Mouse (Mus musculus): ENCODE data around the gene Pter. TPM values are rescaled to one million over a fixed set of nuclear protein-coding genes. Genes with fewer than 3 reads are reported as not detected.

Gene Pter
- total RNA-seq, 2 experiments from 2014 or later: 0.77 to 1.2 TPM

DNA sequence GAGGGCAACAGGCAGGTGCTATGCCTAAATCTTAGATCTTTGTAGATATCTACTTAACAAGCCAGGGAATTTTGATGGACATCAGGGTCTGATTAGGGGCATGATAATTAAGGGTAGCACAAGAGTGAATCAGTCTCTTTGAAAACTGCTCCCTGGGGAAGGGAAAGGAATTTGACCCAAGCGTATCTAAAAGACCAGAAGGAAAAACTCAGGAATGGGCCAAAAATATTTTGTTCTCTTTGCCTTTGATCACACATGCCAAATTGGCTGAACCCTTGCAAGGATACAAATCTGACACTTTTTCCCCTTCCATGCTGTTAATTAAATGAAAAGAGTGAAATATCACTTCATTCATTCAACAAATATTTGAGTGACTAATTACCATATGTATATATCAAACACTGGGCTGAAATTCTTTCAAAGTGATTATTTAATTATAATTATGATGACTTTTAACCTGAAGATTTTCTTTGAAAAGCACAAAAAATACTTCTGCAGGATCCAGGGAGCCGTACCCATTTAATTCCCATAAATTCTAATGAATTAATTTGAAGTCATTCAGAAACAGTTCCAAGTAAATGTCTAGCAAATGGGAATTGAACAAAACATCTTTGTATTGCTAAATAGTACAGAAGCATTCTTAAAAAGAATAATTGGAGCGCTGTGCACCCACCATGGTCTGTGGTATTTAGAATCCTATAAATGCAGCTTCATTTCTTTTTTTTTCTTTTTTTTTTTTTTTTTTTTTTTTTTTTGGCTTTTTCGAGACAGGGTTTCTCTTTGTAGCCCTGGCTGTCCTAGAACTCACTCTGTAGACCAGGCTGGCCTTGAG, 61.3 kb downstream of the Pter start:
- intact Hi-C loops (cut with DNase I): no loop called here
- DNase-seq (ENCODE audit: low spot score in 2 of 2): no peak

DNA sequence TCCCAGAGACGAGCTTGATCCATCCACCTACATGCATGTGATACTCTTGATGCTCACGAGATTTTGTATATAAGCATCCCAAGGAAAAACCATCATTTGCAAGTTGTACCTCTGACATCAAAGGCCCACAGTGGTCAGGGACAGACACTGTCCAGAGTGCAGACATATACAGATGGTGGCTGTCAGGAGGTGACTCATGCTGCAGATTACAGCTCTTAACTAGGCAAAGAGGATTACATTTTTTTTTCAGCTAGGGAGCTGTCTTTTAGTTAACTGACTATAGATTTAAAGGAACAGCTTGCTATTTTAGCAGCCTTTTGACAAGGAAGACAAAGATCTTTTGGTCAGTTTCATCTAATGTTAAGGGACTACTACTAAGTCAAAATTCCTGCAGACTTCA, 76.2 kb downstream of the Pter start:
- DNase-seq (ENCODE audit: low spot score in 2 of 2): no peak
- intact Hi-C loops (cut with DNase I): no loop called here

DNA sequence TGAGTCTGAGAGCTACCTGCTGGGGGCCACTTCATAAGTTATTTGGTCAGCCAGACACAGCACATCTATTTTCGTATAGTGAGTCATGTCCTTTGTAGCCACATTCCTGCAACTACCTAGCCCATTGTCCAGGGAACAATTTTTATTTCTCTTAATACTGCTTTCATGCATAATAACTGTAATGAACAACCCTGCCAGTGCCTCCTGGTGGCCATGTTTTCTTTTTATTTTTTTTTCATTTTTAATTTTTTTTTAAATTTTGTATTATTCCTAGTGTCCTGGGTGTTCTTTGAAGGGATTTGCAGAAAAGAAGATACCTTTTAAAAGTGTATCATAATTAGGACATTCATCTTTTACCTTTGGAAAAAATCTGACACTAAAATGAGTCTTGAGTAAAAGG, 84.6 kb downstream of the Pter start:
- no peak for DNase-seq (ENCODE audit: low spot score in 2 of 2)
- intact Hi-C loops (cut with DNase I): no loop called here

DNA sequence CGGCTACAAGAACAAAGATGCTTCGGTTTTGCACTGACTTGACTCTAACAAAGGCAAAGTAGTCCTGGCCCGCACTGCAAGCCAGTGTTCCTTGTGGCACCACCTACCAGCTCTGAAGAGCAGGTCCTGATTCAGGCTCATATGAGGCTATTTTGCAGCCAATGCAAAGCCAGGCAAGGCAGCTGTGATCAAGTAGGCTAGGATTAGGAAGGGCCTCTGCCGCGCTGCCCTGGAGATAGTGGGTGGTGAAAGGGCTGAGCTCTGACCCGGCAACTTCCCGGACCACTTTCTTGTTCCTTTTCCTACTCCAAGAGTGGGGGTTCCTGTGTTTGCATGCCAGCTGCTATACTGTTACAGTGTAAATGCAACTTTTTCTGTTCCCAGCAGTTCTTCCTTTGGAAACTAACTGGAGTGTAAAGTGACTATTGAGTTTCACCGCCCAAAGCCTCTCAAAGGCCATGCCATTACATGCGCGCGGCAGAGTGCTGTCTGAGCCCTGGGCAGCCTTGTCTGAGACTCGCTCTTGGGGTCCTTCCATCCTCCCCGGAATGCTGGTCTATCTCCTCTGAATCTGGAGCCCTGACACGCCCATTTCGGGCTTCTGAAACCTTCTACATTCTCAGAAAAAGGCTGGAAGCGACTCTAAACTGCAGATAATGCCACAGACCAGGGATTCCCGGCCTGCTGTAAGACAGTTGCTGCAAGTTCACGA, 85.6 kb downstream of the Pter start:
- DNase-seq (ENCODE audit: low spot score in 2 of 2): peak; percentile 17 to 29
- intact Hi-C loops (cut with DNase I): no loop called here

DNA sequence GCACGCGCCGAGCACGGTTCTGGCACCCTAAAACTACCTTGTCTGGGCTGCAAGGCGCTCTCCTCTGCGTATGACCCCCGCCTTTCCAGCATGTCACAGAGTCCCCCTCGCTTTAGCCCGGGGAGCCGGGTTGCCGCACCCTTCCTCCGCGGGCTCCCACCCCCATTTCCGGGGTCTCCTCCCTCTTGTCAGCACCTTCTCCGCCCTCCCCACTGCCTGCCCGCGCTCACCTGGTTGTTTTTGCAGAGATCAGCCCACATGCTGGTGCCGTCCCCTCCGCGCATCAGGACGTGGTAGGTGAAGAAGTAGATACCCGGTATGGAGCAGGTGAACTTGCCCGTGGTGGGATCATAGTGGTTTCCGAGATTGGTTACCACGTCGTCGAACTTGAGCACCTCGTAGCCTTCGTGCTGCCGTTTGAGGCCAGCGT, 86.2 kb downstream of the Pter start:
- DNase-seq (ENCODE audit: low spot score in 2 of 2): peak; percentile 17 to 43
- intact Hi-C loops (cut with DNase I): loop anchor here (2.0 to 5.0 kb wide), 4 partner anchors 179 to 301 kb away; no protein-coding TSS in a partner anchor

DNA sequence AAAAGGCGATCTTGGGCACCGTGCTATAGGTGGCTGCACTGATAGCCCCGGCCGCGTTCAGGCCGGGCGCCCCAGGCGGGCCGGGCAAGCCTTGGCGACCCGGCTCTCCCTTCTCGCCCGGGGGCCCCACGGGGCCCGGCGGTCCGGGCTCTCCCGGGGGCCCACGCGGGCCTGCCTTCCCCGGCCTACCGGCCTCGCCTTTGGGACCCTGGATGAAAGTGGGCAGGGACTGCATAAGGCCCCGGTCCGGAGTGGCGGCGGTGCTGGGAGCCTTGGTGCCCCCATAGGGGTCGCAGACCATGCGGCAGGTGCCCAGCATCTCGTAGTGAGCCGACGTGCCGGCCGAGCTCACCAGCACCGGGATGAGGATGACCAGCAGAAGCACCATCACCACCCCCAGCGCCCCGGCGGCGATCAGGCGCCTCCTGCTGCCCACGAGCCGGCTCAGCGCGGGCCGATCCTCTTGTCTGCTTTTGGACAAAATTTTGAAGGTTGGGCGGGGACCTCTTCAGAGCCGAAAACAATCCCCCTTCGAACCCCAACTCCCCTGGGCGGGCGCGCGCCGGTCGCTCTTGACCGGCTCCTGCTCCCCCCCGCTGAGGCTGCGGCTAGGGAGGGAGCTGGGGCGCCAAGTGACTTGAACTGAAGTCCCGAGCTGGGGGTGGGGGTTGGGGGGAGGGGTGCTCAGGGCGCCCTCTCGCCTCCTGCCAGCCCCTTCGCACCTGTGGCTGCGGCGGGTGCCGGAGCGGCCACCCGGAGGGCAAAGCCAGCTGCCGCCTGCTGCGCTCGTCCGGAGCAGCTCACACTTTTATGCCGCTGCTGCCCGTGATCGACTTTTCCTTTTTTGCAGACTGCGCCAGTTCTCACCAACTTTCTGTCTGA, 86.9 kb downstream of the Pter start:
- intact Hi-C loops (cut with DNase I): loop anchor here (1.0 to 5.0 kb wide), 5 partner anchors 50 to 302 kb away; no protein-coding TSS in a partner anchor
- DNase-seq (ENCODE audit: low spot score in 2 of 2): peak; percentile 45 to 63

DNA sequence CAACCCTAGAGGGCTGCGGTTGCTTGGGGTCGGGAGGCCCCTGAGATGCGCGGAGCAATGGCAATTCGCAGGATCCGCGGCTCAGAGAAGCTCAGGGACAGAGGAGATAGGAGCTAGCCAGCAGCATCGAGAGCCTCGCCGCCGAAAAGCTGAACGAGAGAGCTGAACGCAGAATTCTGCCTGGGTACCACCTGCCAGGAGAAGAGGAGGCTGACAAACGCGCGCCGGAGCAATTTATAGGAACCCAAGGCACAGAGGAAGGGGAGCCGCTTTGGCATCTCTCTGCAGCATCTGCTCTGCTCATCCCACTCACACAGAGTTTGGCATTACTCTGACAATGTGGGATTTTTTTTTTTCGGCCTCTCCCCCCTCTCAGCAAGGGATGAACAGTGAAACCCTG, 87.6 kb downstream of the Pter start, which contains the start of gene C1ql3:
TSS of gene C1ql3 (minus strand) at position 335 of the 400 bp plus-strand sequence.
- peak; percentile 83 to 88 for DNase-seq (ENCODE audit: low spot score in 2 of 2)
- intact Hi-C loops (cut with DNase I): loop anchor here (1.0 to 5.0 kb wide), 5 partner anchors 49 to 303 kb away; no protein-coding TSS in a partner anchor

DNA sequence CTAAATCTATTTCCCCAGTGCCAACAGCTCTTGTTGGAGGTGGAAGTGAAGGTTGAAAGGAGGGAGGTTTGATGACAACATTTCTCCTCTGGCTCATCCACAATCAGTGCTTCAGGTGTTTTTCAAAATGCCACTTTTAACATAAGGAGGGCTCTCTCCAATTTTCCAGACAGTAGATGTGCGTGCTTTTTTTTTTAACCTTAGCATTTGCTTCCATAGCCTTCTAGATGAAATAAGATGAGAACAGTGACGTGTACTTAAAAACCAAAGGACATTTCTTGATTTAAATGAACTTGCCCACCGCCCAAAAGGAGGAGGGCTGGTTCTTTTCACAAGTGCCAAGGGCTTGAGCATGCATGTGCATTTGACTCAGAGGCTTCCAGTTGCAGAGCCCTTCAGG, 88.1 kb downstream of the Pter start:
- intact Hi-C loops (cut with DNase I): loop anchor here (1.0 to 5.0 kb wide), 5 partner anchors 48 to 303 kb away; no protein-coding TSS in a partner anchor
- DNase-seq (ENCODE audit: low spot score in 2 of 2): no peak

DNA sequence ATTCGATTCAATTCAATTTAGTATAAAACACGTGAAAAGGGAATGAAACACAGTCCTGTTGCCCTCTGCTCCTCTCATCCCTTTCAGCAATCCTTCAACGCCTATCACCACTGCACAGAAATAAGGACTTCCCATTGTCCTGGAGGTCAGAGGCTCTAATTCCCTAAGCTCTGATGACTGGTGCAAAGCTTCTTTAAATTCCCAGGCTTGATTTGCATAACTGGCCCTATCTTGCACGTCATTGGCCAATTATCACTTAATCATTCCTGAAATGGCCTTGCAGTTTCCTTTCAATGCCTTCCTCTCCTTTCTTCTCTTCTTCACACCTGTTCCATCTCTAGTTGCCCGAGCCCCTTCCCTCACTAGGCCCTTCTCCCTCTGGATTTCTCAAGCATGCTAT, 94.5 kb downstream of the Pter start:
- no peak for DNase-seq (ENCODE audit: low spot score in 2 of 2)
- intact Hi-C loops (cut with DNase I): no loop called here

DNA sequence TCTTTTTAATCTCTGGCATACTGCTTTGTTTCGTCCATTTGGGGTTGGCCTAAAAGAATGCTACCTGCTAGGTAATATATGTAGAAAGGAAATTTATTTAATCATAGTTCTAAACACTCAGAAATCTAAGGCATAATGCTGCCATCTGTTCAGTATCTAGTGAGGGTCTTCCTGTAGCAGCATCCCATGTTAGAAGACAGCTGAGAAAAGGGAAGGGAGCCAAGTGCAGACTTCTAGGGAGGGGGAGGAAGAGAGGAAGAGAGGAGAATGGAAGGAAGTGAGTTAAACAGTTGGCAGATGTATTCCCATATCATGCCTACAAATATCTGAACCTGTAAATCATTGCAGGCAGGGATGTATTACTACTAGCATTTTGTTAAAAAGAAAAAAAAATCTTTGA, 95.0 kb downstream of the Pter start:
- no peak for DNase-seq (ENCODE audit: low spot score in 2 of 2)
- intact Hi-C loops (cut with DNase I): no loop called here

DNA sequence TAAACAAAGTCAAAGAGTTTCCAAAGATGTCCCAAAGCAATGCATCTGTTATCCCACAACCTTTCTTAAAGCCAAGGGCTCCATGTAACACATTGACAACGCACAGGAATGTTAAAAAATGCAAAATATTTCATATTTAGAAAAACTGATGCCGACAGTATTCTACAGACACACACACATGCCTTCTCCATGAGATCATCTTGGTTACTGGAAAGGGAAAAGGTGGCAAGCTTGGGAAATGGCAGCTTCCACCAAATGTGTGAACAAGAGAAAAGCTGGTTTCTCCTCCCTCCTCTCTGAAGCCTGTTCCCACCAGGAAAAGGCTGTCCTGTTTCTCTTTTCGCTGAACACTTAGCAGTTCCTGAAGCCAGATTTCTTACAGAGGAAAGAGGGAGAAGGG, 114.9 kb downstream of the Pter start:
- DNase-seq (ENCODE audit: low spot score in 2 of 2): peak in 1 of 2 experiments; percentile 4
- intact Hi-C loops (cut with DNase I): no loop called here

DNA sequence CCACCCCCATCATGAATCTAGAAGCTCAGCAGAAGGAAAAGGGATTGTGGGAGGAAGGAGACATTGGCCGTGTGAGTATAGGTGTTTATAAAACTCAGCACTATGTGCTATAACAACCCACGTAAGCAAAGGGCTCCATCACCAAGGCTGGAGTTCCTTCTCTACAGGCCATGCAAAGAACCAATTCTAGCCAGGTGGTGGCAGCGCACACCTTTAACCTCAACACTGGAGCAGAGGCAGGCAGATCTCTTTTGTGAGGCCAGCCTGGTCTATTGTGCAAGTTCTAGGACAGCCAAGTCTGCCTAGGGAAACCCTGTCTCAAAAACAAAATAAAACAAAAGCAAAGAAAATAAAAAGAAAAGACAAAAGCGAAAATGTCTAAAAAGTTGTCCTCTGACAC, 115.9 kb downstream of the Pter start:
- intact Hi-C loops (cut with DNase I): no loop called here
- DNase-seq (ENCODE audit: low spot score in 2 of 2): no peak

DNA sequence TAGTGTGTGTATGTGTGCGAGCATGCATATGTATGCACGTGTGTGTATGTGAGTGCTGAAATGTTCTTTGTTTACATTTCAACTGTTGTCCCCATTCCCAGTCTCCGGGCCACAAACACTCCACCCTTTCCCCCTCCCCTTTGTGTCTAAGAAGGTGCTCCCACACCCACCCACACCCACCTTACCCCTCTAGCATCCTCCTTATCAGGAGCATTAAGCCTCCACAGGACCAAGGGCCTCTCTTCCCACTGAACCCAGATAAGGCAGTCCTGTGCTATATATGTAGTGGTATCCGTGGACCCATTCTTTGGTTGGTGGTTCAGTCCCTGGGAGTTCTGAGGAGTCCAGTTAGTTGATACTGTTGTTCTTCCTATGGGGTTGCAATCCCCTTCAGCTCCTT, 120.7 kb downstream of the Pter start:
- DNase-seq (ENCODE audit: low spot score in 2 of 2): no peak
- intact Hi-C loops (cut with DNase I): no loop called here

DNA sequence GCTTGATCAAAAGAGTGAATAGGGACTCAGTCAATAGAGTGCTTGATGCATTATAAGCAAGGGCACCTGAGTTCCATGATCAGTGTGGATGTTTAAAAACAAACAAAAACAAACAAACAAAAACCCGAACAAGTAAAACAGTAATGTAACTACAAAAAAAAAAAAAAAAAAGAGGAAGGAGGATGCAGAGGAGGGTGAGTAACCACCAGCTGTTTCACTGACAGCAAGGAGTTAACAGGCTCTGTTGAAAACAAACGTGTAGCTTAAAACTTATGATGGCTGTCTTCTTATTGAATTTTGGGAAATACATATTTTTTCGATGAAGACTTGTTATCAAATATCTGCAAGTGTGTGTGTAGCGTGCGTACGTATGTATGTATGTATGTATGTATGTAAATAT, 124.8 kb downstream of the Pter start:
- intact Hi-C loops (cut with DNase I): no loop called here
- DNase-seq (ENCODE audit: low spot score in 2 of 2): no peak

Other genes starting within 250 kb of the Pter start
- 100 to 1,000 TPM; 114 to 120 TPM for gene C1ql3, start 87.8 kb downstream of the Pter start, total RNA-seq (2021)

Measured in left cerebral cortex, postnatal 36 days (tissue).